Mouse (Mus musculus) retina, adult 2 months (tissue): ENCODE results near the gene Trp53i13.

Source experiments
- DNase-seq: peaks from one replicate; pipeline ENCODE4 v3.0.0-alpha.2; 2012; ENCODE audit warnings: low read depth, low spot score

Trp53i13 gene

GRCm38 (mm10) chr11:77508068-77509021, 7.4 kb downstream of the Trp53i13 start:
- DNase-seq = peak; percentile 57

DNA sequence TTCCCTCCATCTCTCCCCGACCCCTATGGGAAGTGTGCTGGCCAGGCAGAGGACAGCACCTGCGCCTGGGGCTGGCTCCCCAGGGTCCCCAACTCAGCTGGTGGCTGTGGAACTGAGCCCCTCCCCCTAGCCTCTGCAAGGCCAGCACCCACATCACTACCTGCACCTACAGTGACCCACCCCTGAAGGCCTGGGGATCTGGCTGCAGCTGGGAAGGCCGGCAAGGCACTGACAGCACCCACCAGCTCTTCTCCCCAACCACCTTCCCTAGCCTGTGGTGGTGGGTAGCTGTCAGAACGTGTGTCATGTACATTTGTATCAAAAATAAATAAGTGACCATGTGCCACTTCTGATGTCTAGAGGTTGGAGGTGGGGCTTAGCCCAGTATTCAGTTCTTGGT, 8.4 kb downstream of the Trp53i13 start:
- no peak for DNase-seq

GRCm38 (mm10) chr11:77506941-77507340, 8.8 kb downstream of the Trp53i13 start:
- DNase-seq = no peak

DNA sequence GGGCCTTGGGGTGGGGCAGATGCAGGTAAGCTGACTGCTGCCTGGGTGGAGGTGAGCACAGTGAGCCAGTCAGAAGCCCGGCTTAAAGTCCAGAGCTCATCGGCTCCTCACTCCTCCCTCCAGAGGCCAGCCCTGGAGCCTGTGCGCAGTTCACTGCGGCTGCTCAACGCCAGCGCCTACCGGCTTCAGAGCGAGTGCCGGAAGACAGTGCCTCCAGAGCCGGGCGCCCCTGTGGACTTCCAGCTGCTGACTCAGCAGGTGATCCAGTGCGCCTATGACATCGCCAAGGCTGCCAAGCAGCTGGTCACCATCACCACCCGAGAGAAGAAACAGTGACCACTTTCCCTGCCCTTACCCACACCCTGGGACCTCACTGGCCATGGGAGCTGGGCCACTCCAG, 9.5 kb downstream of the Trp53i13 start:
- no peak for DNase-seq

- DNase-seq = no peak
Observed at GRCm38 (mm10) chr11:77505291-77505980, 10.3 kb downstream of the Trp53i13 start.

- no peak for DNase-seq
Observed at GRCm38 (mm10) chr11:77504377-77504776, 11.4 kb downstream of the Trp53i13 start.

GRCm38 (mm10) chr11:77503511-77503910, 12.3 kb downstream of the Trp53i13 start:
- DNase-seq = no peak

DNA sequence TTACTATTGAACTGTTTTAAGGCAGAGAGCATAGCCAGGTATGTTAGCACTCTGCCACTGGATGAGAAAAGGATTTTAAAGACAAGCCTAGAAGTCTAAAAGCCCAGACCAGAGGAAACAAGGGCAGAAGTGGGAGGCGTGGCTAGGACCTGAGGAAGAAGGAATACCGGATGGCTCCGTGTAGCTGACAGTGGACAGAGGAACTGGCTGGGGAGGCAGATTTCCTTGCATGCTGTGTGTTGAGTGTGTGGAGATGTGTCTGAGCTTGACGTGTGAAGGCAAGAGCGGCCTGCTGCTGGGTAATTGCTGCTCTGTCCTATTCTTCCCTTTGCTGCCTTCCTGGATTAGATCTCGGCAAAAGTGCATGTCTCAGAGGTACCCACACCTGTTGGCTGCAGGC, 13.3 kb downstream of the Trp53i13 start:
- no peak for DNase-seq

- DNase-seq = no peak
Observed at GRCm38 (mm10) chr11:77501971-77502370, 13.8 kb downstream of the Trp53i13 start.

GRCm38 (mm10) chr11:77501392-77501791, 14.4 kb downstream of the Trp53i13 start:
- peak; percentile 61 for DNase-seq

GRCm38 (mm10) chr11:77500361-77501325, 15.1 kb downstream of the Trp53i13 start:
- no peak for DNase-seq

GRCm38 (mm10) chr11:77499354-77499753, 16.4 kb downstream of the Trp53i13 start:
- no peak for DNase-seq

DNA sequence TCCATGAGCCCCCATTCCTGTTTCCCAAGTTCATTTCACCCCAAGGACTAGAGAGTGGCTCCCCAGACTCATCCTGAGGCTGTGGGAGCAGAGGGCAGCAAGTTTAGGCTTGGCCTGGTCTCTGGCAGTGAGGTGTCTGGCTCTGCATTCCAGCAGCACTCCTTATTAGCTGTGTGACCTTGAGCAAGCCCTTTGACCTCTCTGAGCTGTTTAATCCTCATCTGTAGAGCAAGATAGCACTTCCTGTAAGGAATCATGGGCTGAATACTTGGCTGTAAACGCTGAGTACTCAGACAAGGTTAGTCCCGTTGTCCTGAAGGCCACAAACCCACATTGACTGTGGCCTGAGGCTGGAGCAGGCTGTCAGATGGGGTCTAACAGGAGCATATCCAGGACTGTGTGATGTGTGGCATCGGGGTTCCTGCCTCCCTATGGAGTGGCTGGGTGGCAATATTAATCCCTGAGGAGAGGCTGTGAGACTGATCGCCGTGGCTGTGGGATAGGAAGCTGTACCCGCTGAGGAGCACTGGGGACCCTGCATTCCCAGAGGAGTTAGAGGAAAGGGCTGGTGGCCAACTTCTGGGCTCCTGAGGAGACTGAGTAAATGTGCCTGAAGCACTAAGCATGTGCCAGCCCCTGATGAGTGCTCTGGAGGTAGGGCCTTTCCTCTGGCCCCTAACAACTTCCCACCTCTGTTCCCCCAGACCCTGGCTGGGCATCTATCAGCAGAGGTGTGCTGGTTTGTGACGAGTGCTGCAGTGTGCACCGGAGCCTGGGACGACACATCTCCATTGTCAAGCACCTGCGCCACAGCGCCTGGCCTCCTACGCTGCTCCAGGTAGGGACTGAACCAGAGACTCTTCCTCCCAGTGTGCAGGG, 17.3 kb downstream of the Trp53i13 start:
- no peak for DNase-seq

- DNase-seq = no peak
Observed at GRCm38 (mm10) chr11:77497851-77498250, 17.9 kb downstream of the Trp53i13 start.

GRCm38 (mm10) chr11:77497341-77497756, 18.4 kb downstream of the Trp53i13 start:
- DNase-seq = no peak

GRCm38 (mm10) chr11:77495507-77495906, 20.3 kb downstream of the Trp53i13 start:
- DNase-seq = no peak

GRCm38 (mm10) chr11:77494782-77495181, 21.0 kb downstream of the Trp53i13 start:
- no peak for DNase-seq

DNA sequence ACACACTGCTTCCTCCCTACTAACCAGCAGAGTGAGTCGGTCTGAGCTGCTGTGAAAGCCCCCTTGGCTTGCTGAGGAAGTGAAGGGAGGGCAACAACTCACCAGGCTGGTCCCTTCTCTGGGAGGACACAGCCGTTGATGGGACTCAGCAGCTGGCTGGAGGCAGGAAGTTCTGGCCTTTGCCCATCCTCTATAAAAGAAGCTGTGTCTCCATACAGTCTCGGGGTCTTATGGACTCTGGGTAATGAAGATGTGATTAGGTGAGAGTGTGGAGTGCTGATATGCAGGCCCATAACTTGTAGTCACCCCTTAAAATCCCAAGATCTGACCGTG, 21.5 kb downstream of the Trp53i13 start:
- no peak for DNase-seq

DNA sequence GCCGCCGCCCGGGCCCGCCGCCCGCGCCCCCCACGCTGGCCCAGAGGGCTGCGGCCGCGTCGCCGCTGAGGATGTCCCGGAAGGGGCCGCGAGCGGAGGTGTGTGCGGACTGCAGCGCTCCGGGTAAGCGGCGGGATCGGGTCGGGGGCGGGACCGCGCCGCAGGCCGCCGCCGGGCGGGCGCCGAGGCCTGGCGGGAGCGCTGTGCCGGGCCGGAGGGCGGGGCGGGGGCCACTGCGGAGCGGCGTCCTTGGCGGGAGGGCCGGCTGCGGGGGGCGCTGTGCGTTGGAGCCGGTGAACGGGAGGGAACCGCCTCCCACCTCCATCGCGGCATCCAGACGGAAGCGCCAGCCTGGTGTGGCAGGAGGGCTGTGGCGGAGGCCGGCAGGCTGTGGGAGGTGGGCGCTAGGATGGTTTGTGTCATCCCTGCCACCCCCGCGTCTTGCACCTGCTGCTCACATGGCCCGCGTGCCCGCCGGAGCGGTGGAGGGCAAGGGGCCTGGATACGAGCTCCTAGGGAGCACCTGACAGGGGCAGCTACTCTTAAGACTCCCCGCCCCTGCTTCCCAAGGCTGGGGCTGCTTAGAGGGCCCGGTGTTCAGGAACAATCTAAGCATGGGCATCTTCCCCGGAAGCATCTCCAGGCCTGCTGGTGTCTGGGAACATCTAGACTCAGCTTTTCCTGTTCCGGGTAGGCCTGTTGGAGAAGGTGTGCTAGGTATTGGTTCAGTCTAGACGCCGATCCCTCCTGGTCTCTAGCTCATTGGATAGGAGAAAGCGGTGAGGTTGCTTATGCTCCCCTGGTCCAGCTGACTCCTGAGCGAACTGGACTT, 22.1 kb downstream of the Trp53i13 start, which contains the start of gene Git1:
Git1 (plus strand) TSS at position 51 of the 832 bp plus-strand sequence.
- DNase-seq = no peak

DNA sequence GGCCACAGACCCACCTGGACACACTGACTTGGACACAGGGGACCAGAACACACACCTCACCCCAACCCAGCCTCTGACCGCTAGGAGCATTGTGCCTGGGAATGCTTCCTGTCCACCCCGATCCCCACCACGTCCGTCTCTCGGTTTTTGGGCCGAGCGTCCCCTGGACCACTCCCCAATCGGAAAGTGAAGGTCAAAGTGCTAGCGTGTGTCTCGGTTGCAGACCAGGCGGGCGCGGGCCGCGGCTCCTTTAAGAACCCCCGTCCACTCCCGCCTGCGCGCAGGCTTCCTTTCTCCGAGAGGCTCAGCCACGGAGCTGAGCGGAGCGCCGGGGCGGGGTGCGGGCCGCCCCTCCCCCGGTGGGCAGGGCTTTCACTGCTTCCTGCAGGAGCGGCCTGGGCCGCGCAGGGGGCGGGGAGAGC, 22.9 kb downstream of the Trp53i13 start:
- peak; percentile 73 for DNase-seq
